Mouse (Mus musculus) testis, adult 2 months (tissue): ENCODE results near the gene Tbx3.

Source experiments
- CTCF ChIP-seq: fragments of 200-500 bp; IDR thresholded peaks from 2 replicates; pipeline ENCODE4 v1.5.1; 2012; ENCODE audit warnings: low read depth, mild to moderate bottlenecking, inconsistent platforms, low read length, moderate library complexity; ENCODE audit not compliant: control insufficient read depth, insufficient read depth, insufficient replicate concordance
- POLR2A ChIP-seq: fragments of 200-500 bp; IDR thresholded peaks from 2 replicates; pipeline ENCODE4 v1.6.1; 2012; ENCODE audit warnings: low read depth, mild to moderate bottlenecking, inconsistent platforms, low read length, moderate library complexity; ENCODE audit not compliant: control insufficient read depth

DNA sequence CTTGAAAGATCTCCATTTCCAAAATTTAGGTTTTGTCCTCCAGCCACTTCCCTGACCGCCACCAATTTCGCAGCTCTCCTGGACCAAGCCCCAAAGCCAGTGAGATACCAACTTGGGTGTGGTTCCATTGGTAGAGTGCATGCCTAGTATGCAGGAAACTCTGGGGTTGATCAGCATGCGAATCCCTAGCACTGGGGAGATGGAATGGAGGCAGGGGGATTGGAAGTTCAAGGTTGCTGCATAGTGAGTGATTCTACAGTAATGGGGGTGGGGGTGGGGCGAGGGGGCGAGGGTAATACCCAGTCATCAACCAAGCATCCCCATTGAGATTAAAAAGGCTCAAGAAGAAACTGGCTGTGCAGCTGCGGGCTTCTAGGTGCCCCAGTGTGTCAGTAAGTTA is 13.1 kb upstream of the Tbx3 start:
- no peak for TF ChIP-seq POLR2A
- TF ChIP-seq CTCF, result no peak
